Mouse (Mus musculus): ENCODE measurements at regions not wholly inside any gene's neighbourhood (a gene's known extent, or its start where the extent isn't known, plus 50 kb on each side); places are given as distances from the start of the nearest gene placed in this dataset.

- ATAC-seq (ENCODE audit: poor library complexity, severe bottlenecking): no peak
Measured at GRCm38 (mm10) chr17:85508386-85508785, 105.0 kb upstream of the Six3 start.

GRCm38 (mm10) chr17:85512971-85513370 lies 100.4 kb upstream of the Six3 start:
- no peak for ATAC-seq (ENCODE audit: poor library complexity, severe bottlenecking)

- no peak for ATAC-seq (ENCODE audit: poor library complexity, severe bottlenecking)
Measured at GRCm38 (mm10) chr17:85513936-85514335, 99.5 kb upstream of the Six3 start.

- ATAC-seq (ENCODE audit: poor library complexity, severe bottlenecking): no peak
Measured at GRCm38 (mm10) chr17:85514396-85514795, 99.0 kb upstream of the Six3 start.

GRCm38 (mm10) chr17:85517301-85517700 lies 96.1 kb upstream of the Six3 start:
- no peak for ATAC-seq (ENCODE audit: poor library complexity, severe bottlenecking)

GRCm38 (mm10) chr17:85518513-85518912 lies 94.9 kb upstream of the Six3 start:
- no peak for ATAC-seq (ENCODE audit: poor library complexity, severe bottlenecking)

GRCm38 (mm10) chr17:85527327-85527698 lies 86.1 kb upstream of the Six3 start:
- ATAC-seq (ENCODE audit: poor library complexity, severe bottlenecking): no peak

GRCm38 (mm10) chr17:85528105-85529004 lies 85.1 kb upstream of the Six3 start:
- ATAC-seq (ENCODE audit: poor library complexity, severe bottlenecking): no peak

- no peak for ATAC-seq (ENCODE audit: poor library complexity, severe bottlenecking)
Measured at GRCm38 (mm10) chr17:85536311-85536710, 77.1 kb upstream of the Six3 start.

GRCm38 (mm10) chr17:85541258-85541777 lies 72.1 kb upstream of the Six3 start:
- no peak for ATAC-seq (ENCODE audit: poor library complexity, severe bottlenecking)

- ATAC-seq (ENCODE audit: poor library complexity, severe bottlenecking): no peak
Measured at GRCm38 (mm10) chr17:85548061-85548460, 65.3 kb upstream of the Six3 start.

GRCm38 (mm10) chr17:85561006-85561405 lies 52.4 kb upstream of the Six3 start:
- no peak for ATAC-seq (ENCODE audit: poor library complexity, severe bottlenecking)

- ATAC-seq (ENCODE audit: poor library complexity, severe bottlenecking): peak; percentile 67
Measured at GRCm38 (mm10) chr17:85562510-85563266, 50.7 kb upstream of the Six3 start.

- no peak for ATAC-seq (ENCODE audit: poor library complexity, severe bottlenecking)
Measured at GRCm38 (mm10) chr17:85563391-85563790, 50.0 kb upstream of the Six3 start.
